Mouse (Mus musculus): ENCODE data around the gene Zfp868.

- TF ChIP-seq CTCF (IDR thresholded peaks at IDR 0.05) (no peak), EP300 (IDR thresholded peaks at IDR 0.05) (no peak)
These were observed 35.9 kb upstream of the Zfp868 start for GRCm38 (mm10) chr8:69661294-69661693.
